Mouse (Mus musculus): ENCODE measurements around the gene Sult1d1. TPM values are rescaled to one million over a fixed set of nuclear protein-coding genes. Genes with fewer than 3 reads are reported as not detected.

Gene Sult1d1
- total RNA-seq (2021) (not detected), polyA plus RNA-seq (2012; rRNA removed) (0.61 TPM in 1 of 2 replicates, not detected in the other)
- long read RNA-seq = 0 reads

DNA sequence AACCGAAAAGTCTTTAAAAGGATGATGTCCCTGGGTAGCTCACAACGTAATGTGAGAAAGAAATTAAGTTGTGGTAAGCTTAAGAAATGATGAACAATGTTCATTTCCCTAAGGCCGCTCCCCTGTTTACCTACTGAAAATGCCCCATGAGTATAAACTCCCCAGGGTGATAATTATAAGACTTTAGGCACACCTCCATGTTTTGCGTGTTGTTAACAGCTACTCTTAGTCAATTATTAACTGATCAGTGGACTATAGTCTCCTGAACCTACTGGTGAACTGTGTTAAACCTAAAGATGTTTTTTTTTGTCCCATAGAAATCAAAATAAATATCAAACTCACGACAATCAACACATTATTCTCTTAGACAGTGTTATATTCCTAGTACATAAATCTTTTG is at the start of gene Sult1d1:
Gene Sult1d1 (minus strand): TSS at position 183 of the 400 bp plus-strand sequence.
- intact Hi-C loops (cut with DNase I) = no loop called here

GRCm38 (mm10) chr5:87615128-87615390 is 46.2 kb upstream of the Sult1d1 start:
- intact Hi-C loops (cut with DNase I) = no loop called here
- no peak for DNase-seq
- TF ChIP-seq CTCF (IDR thresholded peaks at IDR 0.05) = no peak
- Histone ChIP-seq H3K27me3 (ENCODE audit: control insufficient read depth, insufficient read depth, low read length) (no peaks in the 10 kb centered on the region), H3K9ac (ENCODE audit: low read depth, low read length) (no peak overlapping the region), H3K4me3 (no peak overlapping the region), H3K79me2 (replicated peaks; ENCODE audit: control insufficient read depth, insufficient read depth, low read length) (no peaks in the 10 kb centered on the region), H3K36me3 (ENCODE audit: control insufficient read depth, insufficient read depth, low read length) (no peaks in the 10 kb centered on the region), H3K27ac (no peak overlapping the region), H3K4me1 (ENCODE audit: control insufficient read depth, insufficient read depth, low read length) (no peaks in the 10 kb centered on the region)
- WGBS = 80% methylated on average over 2 of the region's 2 CpGs

More for the DNA sequence above, at the start of gene Sult1d1:
- H3K4me1 ChIP-seq (ENCODE audit: control insufficient read depth, insufficient read depth, low read length) = no peaks in the 10 kb centered on the region
- DNase-seq = no peak
- 70% methylated on average over 5 of the region's 5 CpGs for WGBS
- no peaks in the 10 kb centered on the region for H3K36me3 ChIP-seq (ENCODE audit: control insufficient read depth, insufficient read depth, low read length)
- TF ChIP-seq EP300 (IDR thresholded peaks at IDR 0.05; ENCODE audit: insufficient read depth, low read depth, low read length) (no peak), POLR2A (IDR thresholded peaks at IDR 0.05; ENCODE audit: insufficient read depth, low read depth, low read length) (no peak), CTCF (IDR thresholded peaks at IDR 0.05) (no peak)
- no peaks in the 10 kb centered on the region for H3K27me3 ChIP-seq (ENCODE audit: control insufficient read depth, insufficient read depth, low read length)
- H3K4me3 ChIP-seq = no peak within 1 kb of the TSS
- H3K27ac ChIP-seq = no peak within 1 kb of the TSS
- H3K9ac ChIP-seq (ENCODE audit: low read depth, low read length) = no peak within 1 kb of the TSS
- H3K79me2 ChIP-seq (replicated peaks; ENCODE audit: control insufficient read depth, insufficient read depth, low read length) = no peaks in the 10 kb centered on the region

DNA sequence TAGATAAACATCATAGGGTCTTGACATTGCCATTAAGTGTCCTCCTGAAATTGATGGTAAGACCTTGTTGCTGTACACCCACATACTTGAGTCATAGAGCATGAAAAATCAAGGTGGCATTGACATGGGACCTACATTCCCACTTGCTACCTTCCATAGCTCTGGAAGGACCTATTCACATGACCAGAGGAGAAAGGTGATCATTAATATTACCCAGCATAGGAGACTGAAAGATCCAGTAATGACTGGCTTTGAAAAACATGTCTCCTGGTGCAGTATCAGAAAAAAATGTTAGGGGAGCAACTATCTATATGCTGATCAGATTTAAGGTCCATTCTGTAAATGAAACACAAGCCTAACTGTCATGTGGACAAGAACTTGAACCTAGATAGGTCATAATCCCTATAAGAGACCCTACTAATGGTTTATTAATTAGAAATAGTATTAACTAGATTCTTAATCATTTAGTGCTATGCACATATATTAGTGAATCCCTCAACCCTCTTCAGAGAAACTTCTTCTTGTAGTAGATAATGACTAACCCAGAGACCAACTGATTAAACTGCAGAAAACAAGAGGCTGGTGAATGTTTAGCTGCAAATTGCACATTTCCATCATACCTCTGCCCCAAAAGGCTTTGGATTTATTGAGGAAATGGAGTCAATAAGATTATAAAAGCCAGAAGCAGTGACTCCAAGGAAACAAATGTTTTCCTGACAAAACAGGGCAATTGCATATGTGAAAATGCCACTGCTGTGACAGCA is 45.7 kb upstream of the Sult1d1 start:
- no peaks in the 10 kb centered on the region for H3K4me1 ChIP-seq (ENCODE audit: control insufficient read depth, insufficient read depth, low read length)
- no peaks in the 10 kb centered on the region for H3K36me3 ChIP-seq (ENCODE audit: control insufficient read depth, insufficient read depth, low read length)
- no peak overlapping the region for H3K4me3 ChIP-seq
- intact Hi-C loops (cut with DNase I) = no loop called here
- no peak for DNase-seq
- TF ChIP-seq CTCF (IDR thresholded peaks at IDR 0.05) (no peak), EP300 (IDR thresholded peaks at IDR 0.05; ENCODE audit: insufficient read depth, low read depth, low read length) (no peak), POLR2A (IDR thresholded peaks at IDR 0.05; ENCODE audit: insufficient read depth, low read depth, low read length) (no peak)
- no peaks in the 10 kb centered on the region for H3K27me3 ChIP-seq (ENCODE audit: control insufficient read depth, insufficient read depth, low read length)
- no peak overlapping the region for H3K9ac ChIP-seq (ENCODE audit: low read depth, low read length)
- no peaks in the 10 kb centered on the region for H3K79me2 ChIP-seq (replicated peaks; ENCODE audit: control insufficient read depth, insufficient read depth, low read length)
- no peak overlapping the region for H3K27ac ChIP-seq

- TF ChIP-seq POLR2A (IDR thresholded peaks at IDR 0.05; ENCODE audit: insufficient read depth, low read depth, low read length) = no peak
- TF ChIP-seq EP300 (IDR thresholded peaks at IDR 0.05; ENCODE audit: insufficient read depth, low read depth, low read length) = no peak
- TF ChIP-seq CTCF (IDR thresholded peaks at IDR 0.05) = no peak
- Histone ChIP-seq H3K4me1 (ENCODE audit: control insufficient read depth, insufficient read depth, low read length) (no peaks in the 10 kb centered on the region), H3K9ac (ENCODE audit: low read depth, low read length) (no peak overlapping the region), H3K27me3 (ENCODE audit: control insufficient read depth, insufficient read depth, low read length) (no peaks in the 10 kb centered on the region), H3K4me3 (no peak overlapping the region), H3K79me2 (replicated peaks; ENCODE audit: control insufficient read depth, insufficient read depth, low read length) (no peaks in the 10 kb centered on the region), H3K36me3 (ENCODE audit: control insufficient read depth, insufficient read depth, low read length) (no peaks in the 10 kb centered on the region), H3K27ac (no peak overlapping the region)
- no peak for DNase-seq
- intact Hi-C loops (cut with DNase I) = no loop called here
- 34% methylated on average over 3 of the region's 3 CpGs for WGBS
These were observed 32.2 kb upstream of the Sult1d1 start for GRCm38 (mm10) chr5:87601018-87601417.

- Histone ChIP-seq H3K36me3 (ENCODE audit: control insufficient read depth, insufficient read depth, low read length) (no peaks in the 10 kb centered on the region), H3K79me2 (replicated peaks; ENCODE audit: control insufficient read depth, insufficient read depth, low read length) (no peaks in the 10 kb centered on the region), H3K4me1 (ENCODE audit: control insufficient read depth, insufficient read depth, low read length) (no peaks in the 10 kb centered on the region), H3K9ac (ENCODE audit: low read depth, low read length) (no peak overlapping the region), H3K27me3 (ENCODE audit: control insufficient read depth, insufficient read depth, low read length) (no peaks in the 10 kb centered on the region), H3K4me3 (no peak overlapping the region), H3K27ac (no peak overlapping the region)
- intact Hi-C loops (cut with DNase I) = no loop called here
- 37% methylated on average over 2 of the region's 2 CpGs for WGBS
- no peak for DNase-seq
- TF ChIP-seq POLR2A (IDR thresholded peaks at IDR 0.05; ENCODE audit: insufficient read depth, low read depth, low read length) = no peak
- no peak for TF ChIP-seq CTCF (IDR thresholded peaks at IDR 0.05)
- TF ChIP-seq EP300 (IDR thresholded peaks at IDR 0.05; ENCODE audit: insufficient read depth, low read depth, low read length) = no peak
These were observed 29.1 kb upstream of the Sult1d1 start for GRCm38 (mm10) chr5:87597891-87598290.

DNA sequence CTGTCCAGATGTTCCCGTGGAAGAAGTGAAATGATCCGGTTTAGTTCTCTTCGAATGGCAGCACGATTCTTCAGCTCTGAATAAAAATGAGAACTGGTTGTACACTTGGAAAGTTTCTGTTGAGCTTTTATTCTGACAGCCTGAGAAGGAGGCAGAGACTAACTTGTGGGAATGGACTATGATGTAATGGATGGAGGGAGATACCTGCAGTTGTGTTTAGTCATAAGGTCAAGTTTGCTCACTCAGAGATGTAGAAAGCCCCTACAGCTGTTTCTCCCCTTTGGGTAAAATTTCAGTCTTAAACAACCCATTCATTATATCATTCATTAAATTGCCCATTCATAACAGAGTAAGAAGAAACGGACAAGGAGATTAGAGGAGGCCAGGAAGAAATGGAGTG is 22.7 kb upstream of the Sult1d1 start, which contains the start of gene Sult1e1:
Gene Sult1e1 (minus strand): TSS at position 101 of the 400 bp plus-strand sequence.
- no peaks in the 10 kb centered on the region for H3K4me1 ChIP-seq (ENCODE audit: control insufficient read depth, insufficient read depth, low read length)
- no peak for TF ChIP-seq POLR2A (IDR thresholded peaks at IDR 0.05; ENCODE audit: insufficient read depth, low read depth, low read length)
- TF ChIP-seq CTCF (IDR thresholded peaks at IDR 0.05) = no peak
- no peak for TF ChIP-seq EP300 (IDR thresholded peaks at IDR 0.05; ENCODE audit: insufficient read depth, low read depth, low read length)
- intact Hi-C loops (cut with DNase I) = no loop called here
- no peak for DNase-seq
- H3K4me3 ChIP-seq = no peak within 1 kb of the TSS
- no peaks in the 10 kb centered on the region for H3K27me3 ChIP-seq (ENCODE audit: control insufficient read depth, insufficient read depth, low read length)
- no peak within 1 kb of the TSS for H3K27ac ChIP-seq
- no peak within 1 kb of the TSS for H3K9ac ChIP-seq (ENCODE audit: low read depth, low read length)
- H3K79me2 ChIP-seq (replicated peaks; ENCODE audit: control insufficient read depth, insufficient read depth, low read length) = no peaks in the 10 kb centered on the region
- 69% methylated on average over 5 of the region's 5 CpGs for WGBS
- no peaks in the 10 kb centered on the region for H3K36me3 ChIP-seq (ENCODE audit: control insufficient read depth, insufficient read depth, low read length)
